Mouse (Mus musculus): ENCODE data around the gene Ttyh3.
"Not testable (repeated sequence)": the region's sequence is repeated elsewhere in the genome, so short reads cannot be mapped to it uniquely, and the experiment has no call there.

DNA sequence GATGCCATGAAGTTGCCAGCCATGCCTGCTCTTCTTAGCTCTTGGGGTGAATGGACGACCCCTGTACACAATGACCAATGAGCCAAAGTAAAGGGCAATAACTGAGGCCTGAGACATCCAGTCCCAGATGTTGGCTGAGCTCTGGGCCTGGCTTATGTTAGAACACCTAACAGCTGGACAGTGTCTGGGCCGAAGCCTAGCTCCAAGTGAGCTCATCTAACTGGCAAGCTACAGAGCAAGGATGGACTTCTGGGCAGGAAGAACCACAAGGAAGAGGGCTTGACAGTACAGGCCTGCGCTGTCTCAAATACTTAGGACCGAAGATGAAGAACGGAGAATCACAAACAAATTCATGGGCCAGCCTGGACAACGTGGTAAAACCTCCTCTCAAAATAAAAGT, 23.8 kb upstream of the Ttyh3 start:
- TF ChIP-seq CTCF (IDR thresholded peaks at IDR 0.05; ENCODE audit: extremely low read depth, insufficient read depth, insufficient read length, insufficient replicate concordance); POLR2A (IDR thresholded peaks at IDR 0.05; ENCODE audit: low read depth, low read length): not testable (repeated sequence)

Data from spleen, adult 2 months (tissue).